23 mouse cellular contexts compared by ENCODE assay signal in the genomic region with DNA sequence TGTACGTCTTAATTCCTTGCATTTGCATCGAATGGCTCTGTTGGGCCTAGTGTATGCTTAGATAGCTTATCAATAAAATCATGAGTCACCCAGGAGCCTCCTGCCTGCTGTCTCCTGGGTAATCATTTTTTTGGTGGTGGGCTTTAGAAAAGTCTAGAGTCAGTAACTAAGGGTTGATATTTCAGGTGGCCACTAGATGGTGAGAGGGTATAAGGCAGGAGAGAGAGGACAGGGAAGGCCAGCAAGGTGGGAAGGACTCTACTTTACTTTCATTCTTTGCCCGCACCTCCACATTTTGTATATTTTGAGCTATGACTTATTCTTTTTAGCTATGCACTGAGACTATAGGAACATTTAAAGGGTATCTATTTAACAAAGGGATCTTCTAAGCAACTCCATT. TPM values are rescaled to one million over a fixed set of nuclear protein-coding genes. Genes with fewer than 3 reads are reported as not detected.
DNase-seq lines count a peak whose midpoint lies in the region; TF ChIP-seq lines count a peak whose summit lies in the region.
"Had no signal": no experiment of that assay in that cellular context is flagged by ENCODE, and none has a peak within 500 bp of the region (broad histone marks: within the 10 kb centered on the region; RNA-seq: fewer than 3 reads in every experiment).

No protein-coding gene starts in this region.

- intact Hi-C loops in heart, adult 2 months (cut with DNase I), result no loop called here
- intact Hi-C loops in left cerebral cortex, adult 2 months (cut with DNase I), result no loop called here
- intact Hi-C loops in left cerebral cortex, postnatal 36 days (cut with DNase I), result no loop called here

- H3K27ac ChIP-seq in heart, adult 2 months, result no peak overlapping the region
- no peak overlapping the region for H3K27ac ChIP-seq in left cerebral cortex, adult 2 months
- H3K27ac ChIP-seq in CH12.LX (ENCODE audit: insufficient read depth, low read depth) (no peak overlapping the region), MEL (ENCODE audit: control insufficient read depth, low read depth, low read length) (no peak overlapping the region)
- H3K27ac ChIP-seq: embryonic facial prominence, embryonic 13.5 days; forebrain, embryonic 15.5 days; limb, embryonic 13.5 days; liver, embryonic 15.5 days; midbrain, embryonic 13.5 days had no signal

- no peak overlapping the region for H3K4me3 ChIP-seq in heart, adult 2 months
- no peak overlapping the region for H3K4me3 ChIP-seq in left cerebral cortex, adult 2 months
- H3K4me3 ChIP-seq in CH12.LX (replicated peaks in 1 of 3; ENCODE audit: low read depth in 2 of 3, low read length in 2 of 3, poor library complexity in 1 of 3), result no peak overlapping the region
- no peak overlapping the region for H3K4me3 ChIP-seq in MEL (ENCODE audit: control insufficient read depth in 1 of 2, insufficient read depth in 1 of 2, low read depth in 2 of 2, low read length in 2 of 2)
- H3K4me3 ChIP-seq: embryonic facial prominence, embryonic 13.5 days; erythroblast, embryonic 14.5 days; forebrain, embryonic 15.5 days; limb, embryonic 13.5 days; liver, embryonic 15.5 days; midbrain, embryonic 13.5 days had no signal

- no peak overlapping the region for H3K4me2 ChIP-seq in CH12.LX (ENCODE audit: insufficient read depth, low read depth, poor library complexity, severe bottlenecking)
- H3K4me2 ChIP-seq: embryonic facial prominence, embryonic 13.5 days; forebrain, embryonic 15.5 days; limb, embryonic 13.5 days; liver, embryonic 15.5 days; midbrain, embryonic 13.5 days had no signal

- H3K4me1 ChIP-seq in heart, adult 2 months (ENCODE audit: control insufficient read depth, insufficient read depth, low read length), result no peaks in the 10 kb centered on the region
- peaks cover 0 to 10% of the 10 kb centered on the region in 2 experiments; a peak in 2 of 4 replicates for H3K4me1 ChIP-seq in CH12.LX (ENCODE audit: control insufficient read depth in 1 of 2, insufficient read depth in 2 of 2)
- no peaks in the 10 kb centered on the region; a peak in 1 of 4 replicates for H3K4me1 ChIP-seq in MEL (ENCODE audit: control insufficient read depth in 1 of 2, insufficient read depth in 2 of 2, low read length in 2 of 2)
- H3K4me1 ChIP-seq: forebrain, embryonic 15.5 days had no signal

- WGBS in heart, adult 2 months, result 62% methylated on average over 3 of the region's 3 CpGs

- TF ChIP-seq POLR2A in heart, adult 2 months (IDR thresholded peaks at IDR 0.05; ENCODE audit: insufficient read depth, low read depth, low read length), result no peak
- TF ChIP-seq POLR2A in CH12.LX (IDR thresholded peaks at IDR 0.05; ENCODE audit: low read depth, low read length) (no peak), MEL (IDR thresholded peaks at IDR 0.05; ENCODE audit: control insufficient read depth in 1 of 2, insufficient read depth in 1 of 2, low read depth in 1 of 2, low read length in 2 of 2, poor library complexity in 1 of 2) (no peak)

- no peaks in the 10 kb centered on the region for H3K36me3 ChIP-seq in heart, adult 2 months (ENCODE audit: control insufficient read depth, insufficient read depth, low read length)
- H3K36me3 ChIP-seq in CH12.LX (replicated peaks in 1 of 2; ENCODE audit: control insufficient read depth in 1 of 2, insufficient read depth in 1 of 2, low read length in 1 of 2) (no peaks in the 10 kb centered on the region), MEL (ENCODE audit: control insufficient read depth in 1 of 2, insufficient read depth in 2 of 2, low read length in 2 of 2) (no peaks in the 10 kb centered on the region)
- H3K36me3 ChIP-seq: embryonic facial prominence, embryonic 13.5 days; forebrain, embryonic 15.5 days; limb, embryonic 13.5 days; liver, embryonic 15.5 days; midbrain, embryonic 13.5 days had no signal

- no peak for TF ChIP-seq EP300 in heart, adult 2 months (IDR thresholded peaks at IDR 0.05; ENCODE audit: insufficient read depth, low read depth, low read length)
- TF ChIP-seq EP300 in CH12.LX (IDR thresholded peaks at IDR 0.05; ENCODE audit: low read length) (no peak), MEL (IDR thresholded peaks at IDR 0.05; ENCODE audit: low read depth in 1 of 2, low read length in 2 of 2) (no peak)

- in situ Hi-C loops in CH12.LX (cut with MboI; ENCODE audit: low pct_ligation_motif_present, low pct_unique_long_range_greater_than_20kb, low sequenced_read_pairs), result no loop called here

- dilution Hi-C loops in CH12.LX (cut with MboI; ENCODE audit: extremely low pct_ligation_motif_present, extremely low pct_unique_long_range_greater_than_20kb, low sequenced_read_pairs), result no loop called here

- peaks cover 2% of the 10 kb centered on the region; the same call in 1 of the 2 replicates for H3K27me3 ChIP-seq in heart, adult 2 months (ENCODE audit: control insufficient read depth, insufficient read depth, low read length)
- H3K27me3 ChIP-seq in CH12.LX (replicated peaks), result no peaks in the 10 kb centered on the region
- no peaks in the 10 kb centered on the region for H3K27me3 ChIP-seq in MEL (ENCODE audit: control insufficient read depth in 1 of 2, insufficient read depth in 2 of 2, low read length in 2 of 2)
- H3K27me3 ChIP-seq: embryonic facial prominence, embryonic 13.5 days; forebrain, embryonic 15.5 days had no signal

- TF ChIP-seq RAD21 in CH12.LX (IDR thresholded peaks at IDR 0.05; ENCODE audit: low read depth, low read length), result peak; percentile 57
- TF ChIP-seq RAD21 in MEL (IDR thresholded peaks at IDR 0.05; ENCODE audit: low read depth, low read length), result peak; percentile 67

- TF ChIP-seq CTCF in heart, adult 2 months (IDR thresholded peaks at IDR 0.05), result peak; percentile 30
- TF ChIP-seq CTCF in left cerebral cortex, adult 2 months (IDR thresholded peaks at IDR 0.05), result peak; percentile 4; the same call in 1 of the 2 replicates
- peak in 1 of 2 experiments; percentile 48; a peak in 2 of 4 replicates for TF ChIP-seq CTCF in CH12.LX (conservative IDR thresholded peaks at IDR 0.05 in 1 of 2, IDR thresholded peaks at IDR 0.05 in 1 of 2; ENCODE audit: low read depth in 2 of 2, low read length in 2 of 2)
- peak; percentile 18 to 55 (median 20); a peak in 3 of 6 replicates for TF ChIP-seq CTCF in MEL (IDR thresholded peaks at IDR 0.05 in 2 of 3, conservative IDR thresholded peaks at IDR 0.05 in 1 of 3; ENCODE audit: control insufficient read depth in 1 of 3, insufficient read depth in 1 of 3, low read depth in 2 of 3, low read length in 3 of 3, poor library complexity in 1 of 3, severe bottlenecking in 1 of 3)

- H3K79me2 ChIP-seq in heart, adult 2 months (replicated peaks; ENCODE audit: control insufficient read depth, insufficient read depth, low read length), result no peaks in the 10 kb centered on the region
- no peaks in the 10 kb centered on the region for H3K79me2 ChIP-seq in CH12.LX (replicated peaks; ENCODE audit: control insufficient read depth, extremely low read depth, insufficient read depth, poor library complexity, severe bottlenecking)
- no peaks in the 10 kb centered on the region for H3K79me2 ChIP-seq in MEL (ENCODE audit: control insufficient read depth, insufficient read depth, low read length, poor library complexity)

- peak in 1 of 2 experiments; percentile 4 for DNase-seq in heart, adult 2 months
- DNase-seq in heart, postnatal 4 days, result no peak
- no peak for DNase-seq in left cerebral cortex, adult 2 months (ENCODE audit: extremely low spot score in 1 of 2, low spot score in 2 of 2)
- DNase-seq in left cerebral cortex, postnatal 36 days (ENCODE audit: low spot score in 2 of 2), result no peak
- DNase-seq in CH12.LX (ENCODE audit: extremely low read depth), result no peak
- DNase-seq in MEL (ENCODE audit: low read depth, low spot score), result no peak
- DNase-seq in thymus, postnatal 4 days, result no peak
- DNase-seq: adrenal gland, postnatal 14 days; B cell, adult 2 months; cerebellum, adult 2 months; cerebellum, postnatal 36 days; embryo, embryonic 11 days; gastrocnemius, postnatal 14 days; kidney, adult 2 months; kidney, postnatal 10 days; right cerebral cortex, postnatal 14 days had no signal

- no peaks in the 10 kb centered on the region for H3K9me3 ChIP-seq in CH12.LX (replicated peaks; ENCODE audit: low read length)
- H3K9me3 ChIP-seq in MEL (replicated peaks; ENCODE audit: insufficient read depth, low read length), result no peaks in the 10 kb centered on the region
- H3K9me3 ChIP-seq: embryonic facial prominence, embryonic 13.5 days; forebrain, embryonic 15.5 days; limb, embryonic 13.5 days; liver, embryonic 15.5 days; midbrain, embryonic 13.5 days had no signal

- H3K9ac ChIP-seq in heart, adult 2 months (ENCODE audit: low read depth, low read length), result no peak overlapping the region
- no peak overlapping the region for H3K9ac ChIP-seq in CH12.LX (ENCODE audit: insufficient read depth, low read depth)
- no peak overlapping the region for H3K9ac ChIP-seq in MEL (ENCODE audit: control insufficient read depth, low read depth, low read length, poor library complexity, severe bottlenecking)
- H3K9ac ChIP-seq: embryonic facial prominence, embryonic 13.5 days; forebrain, embryonic 15.5 days; limb, embryonic 13.5 days; liver, embryonic 15.5 days; midbrain, embryonic 13.5 days had no signal

TF ChIP-seq in CH12.LX, 34 proteins besides CTCF, POLR2A, EP300 and RAD21 (continues in another document):
- TF ChIP-seq IRF4 (IDR thresholded peaks at IDR 0.05; ENCODE audit: low read depth, low read length), result no peak

TF ChIP-seq in MEL, 35 proteins besides CTCF, POLR2A, EP300 and RAD21 (continues in another document):
- TF ChIP-seq CHD1 (IDR thresholded peaks at IDR 0.05; ENCODE audit: low read depth, low read length), result no peak

RNA-seq across cellular contexts. Expression of a gene that starts 23.8 kb away (rescaled TPM):
- 1,000 to 10,000 TPM; 1,140 to 1,235 TPM for total RNA-seq in heart, adult 2 months (2021)
- polyA plus RNA-seq in heart, adult 2 months (2012; rRNA removed), result 1,079 and 1,189 TPM in 2 replicates
- 1,000 to 10,000 TPM; 1,794 to 1,822 TPM for total RNA-seq in heart, postnatal 4 days (2021)
- total RNA-seq in left cerebral cortex, adult 2 months (2021), result 1,000 to 10,000 TPM; 1,778 to 1,853 TPM
- 1,000 to 10,000 TPM; 1,724 to 1,906 TPM for total RNA-seq in left cerebral cortex, postnatal 36 days (2021)
- total RNA-seq in CH12.LX (2012; rRNA removed) (393 and 452 TPM in 2 replicates), CH12.LX (2014; rRNA removed) (365 and 369 TPM in 2 replicates), MEL (2012; rRNA removed) (255 and 273 TPM in 2 replicates)
- polyA plus RNA-seq in CH12.LX (2012; ENCODE audit: insufficient read length, low read depth) (502 and 537 TPM in 2 replicates), MEL (2012; ENCODE audit: insufficient read depth in 1 of 2, insufficient read length in 2 of 2, low read depth in 1 of 2, low replicate concordance in 2 of 2, missing spikeins in 1 of 2) (100 to 1,000 TPM; 383 to 447 TPM)

RNA-seq across cellular contexts. Expression of a gene that starts 38.6 kb away (rescaled TPM):
- total RNA-seq in heart, adult 2 months (2021), result 1 to 10 TPM; 1.6 to 1.8 TPM
- 0.12 TPM in 1 of 2 replicates, not detected in the other for polyA plus RNA-seq in heart, adult 2 months (2012; rRNA removed)
- 1 to 10 TPM; 2.2 to 3.4 TPM for total RNA-seq in heart, postnatal 4 days (2021)
- 1 to 10 TPM; 2.3 to 2.8 TPM for total RNA-seq in left cerebral cortex, adult 2 months (2021)
- total RNA-seq in left cerebral cortex, postnatal 36 days (2021), result 1 to 10 TPM; 3.0 TPM
- total RNA-seq in CH12.LX (2012; rRNA removed) (48.9 and 55.7 TPM in 2 replicates), CH12.LX (2014; rRNA removed) (not detected in 2 replicates), MEL (2012; rRNA removed) (26.9 and 34.2 TPM in 2 replicates)
- polyA plus RNA-seq in CH12.LX (2012; ENCODE audit: insufficient read length, low read depth) (259 and 363 TPM in 2 replicates), MEL (2012; ENCODE audit: insufficient read depth in 1 of 2, insufficient read length in 2 of 2, low read depth in 1 of 2, low replicate concordance in 2 of 2, missing spikeins in 1 of 2) (100 to 1,000 TPM in 1 of 2 experiments, not detected in 1; 171 TPM)
- polyA plus RNA-seq: kidney, adult 2 months; testis, adult 2 months had no signal
